Mouse (Mus musculus) C2C12 (cell line): ENCODE data around the gene Itpkb.

Experiments
- CEBPB ChIP-seq: IDR thresholded peaks from one replicate; pipeline ENCODE4 v1.6.1; 2011; ENCODE audit warnings: low read depth, mild to moderate bottlenecking, control low read depth, moderate library complexity
- CTCF ChIP-seq: IDR thresholded peaks from one replicate; pipeline ENCODE4 v1.5.1; 2011; ENCODE audit not compliant: control insufficient read depth, insufficient read depth, insufficient read length
- MAX ChIP-seq: IDR thresholded peaks from one replicate; pipeline ENCODE4 v1.6.1; 2011; ENCODE audit warnings: mild to moderate bottlenecking, control low read depth
- MYOD1 ChIP-seq: IDR thresholded peaks from one replicate; pipeline ENCODE4 v1.6.1; 2011; ENCODE audit warnings: low read depth; ENCODE audit not compliant: control insufficient read depth, insufficient read length
- MYOG ChIP-seq: IDR thresholded peaks from one replicate; pipeline ENCODE4 v1.6.1; 2011; ENCODE audit not compliant: control insufficient read depth, insufficient read length; ENCODE audit errors: extremely low read depth
- USF1 ChIP-seq: IDR thresholded peaks from one replicate; pipeline ENCODE4 v1.6.1; 2011; ENCODE audit warnings: low read depth, mild to moderate bottlenecking, control low read depth, moderate library complexity

DNA sequence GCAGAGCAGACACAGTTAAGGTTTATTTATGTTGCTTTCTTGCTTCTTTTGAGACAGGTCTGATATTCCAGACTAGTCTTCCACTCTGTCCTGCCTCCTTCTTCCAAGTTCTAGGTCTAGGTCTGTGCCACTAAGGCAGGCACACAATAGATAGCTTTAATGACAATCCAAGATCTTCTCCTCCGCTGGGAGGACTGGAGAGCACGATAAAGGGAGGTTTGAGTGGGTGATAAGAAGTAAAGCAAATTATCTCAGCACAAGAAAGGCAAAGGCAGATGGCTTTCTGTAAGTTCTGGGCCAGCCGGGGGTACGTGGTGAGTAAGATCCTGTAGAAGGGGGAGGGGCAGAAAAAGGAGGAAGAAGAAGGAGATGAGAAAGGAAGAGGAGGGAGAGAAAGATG lies 12.8 kb upstream of the Itpkb start:
- no peak for TF ChIP-seq CTCF
- TF ChIP-seq MAX: no peak
- no peak for TF ChIP-seq USF1
- no peak for TF ChIP-seq MYOD1
- no peak for TF ChIP-seq CEBPB
- no peak for TF ChIP-seq MYOG
